Mouse (Mus musculus): ENCODE measurements at regions not wholly inside any gene's neighbourhood (a gene's known extent, or its start where the extent isn't known, plus 50 kb on each side); places are given as distances from the start of the nearest gene placed in this dataset.

DNA sequence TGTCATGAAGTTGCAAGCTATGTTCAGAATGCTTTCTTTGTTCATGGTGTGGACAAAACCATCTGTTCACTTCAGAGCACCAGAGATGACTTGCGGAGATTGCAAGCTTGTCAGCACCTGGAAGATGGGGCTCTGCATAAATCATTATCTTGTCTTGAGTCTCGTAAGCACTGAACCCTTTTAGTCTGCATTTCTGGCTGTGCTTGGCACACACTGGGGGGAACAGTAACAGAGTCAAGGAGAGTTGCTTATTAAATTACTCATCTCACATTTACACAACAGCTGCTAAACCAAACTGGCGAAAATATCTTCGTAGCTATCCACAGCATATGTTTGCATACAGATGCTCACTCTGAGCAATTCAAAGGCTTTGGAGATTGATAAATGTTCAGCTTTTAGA lies 51.0 kb upstream of the Ncam2 start:
- no peak overlapping the region for H3K4me3 ChIP-seq (replicated peaks in 1 of 3; ENCODE audit: low read depth in 2 of 3, low read length in 2 of 3, poor library complexity in 1 of 3)
- no peaks in the 10 kb centered on the region for H3K27me3 ChIP-seq (replicated peaks)
- dilution Hi-C loops (cut with MboI; ENCODE audit: extremely low pct_ligation_motif_present, extremely low pct_unique_long_range_greater_than_20kb, low sequenced_read_pairs), result no loop called here
- DNase-seq (ENCODE audit: extremely low read depth), result no peak
- no peak overlapping the region for H3K27ac ChIP-seq (ENCODE audit: insufficient read depth, low read depth)
- no peaks in the 10 kb centered on the region for H3K36me3 ChIP-seq (replicated peaks in 1 of 2; ENCODE audit: control insufficient read depth in 1 of 2, insufficient read depth in 1 of 2, low read length in 1 of 2)
- in situ Hi-C loops (cut with MboI; ENCODE audit: low pct_ligation_motif_present, low pct_unique_long_range_greater_than_20kb, low sequenced_read_pairs), result no loop called here
- TF ChIP-seq SMC3 (IDR thresholded peaks at IDR 0.05; ENCODE audit: low read depth, low read length) (no peak), E2F4 (IDR thresholded peaks at IDR 0.05; ENCODE audit: insufficient replicate concordance, low read depth, low read length) (no peak), PAX5 (IDR thresholded peaks at IDR 0.05; ENCODE audit: low read length) (no peak), TBP (conservative IDR thresholded peaks at IDR 0.05; ENCODE audit: low read depth, low read length) (no peak), CHD1 (IDR thresholded peaks at IDR 0.05; ENCODE audit: low read depth, low read length) (no peak), USF2 (conservative IDR thresholded peaks at IDR 0.05; ENCODE audit: low read depth, low read length) (no peak), MAX (IDR thresholded peaks at IDR 0.05; ENCODE audit: low read length) (no peak), ELF1 (IDR thresholded peaks at IDR 0.05; ENCODE audit: low read depth, low read length) (no peak), TCF12 (IDR thresholded peaks at IDR 0.05; ENCODE audit: low read depth, low read length) (no peak), ZKSCAN1 (IDR thresholded peaks at IDR 0.05; ENCODE audit: borderline replicate concordance, low read depth, low read length) (no peak), UBTF (IDR thresholded peaks at IDR 0.05; ENCODE audit: low read depth, low read length) (no peak), MAFK (IDR thresholded peaks at IDR 0.05; ENCODE audit: insufficient replicate concordance, low read length) (no peak)
- H3K4me1 ChIP-seq (ENCODE audit: control insufficient read depth in 1 of 2, insufficient read depth in 2 of 2), result no peaks in the 10 kb centered on the region
- H3K79me2 ChIP-seq (replicated peaks; ENCODE audit: control insufficient read depth, extremely low read depth, insufficient read depth, poor library complexity, severe bottlenecking), result no peaks in the 10 kb centered on the region
- no peak overlapping the region for H3K4me2 ChIP-seq (ENCODE audit: insufficient read depth, low read depth, poor library complexity, severe bottlenecking)
- no peak overlapping the region for H3K9ac ChIP-seq (ENCODE audit: insufficient read depth, low read depth)
- peaks cover 34% of the 10 kb centered on the region for H3K9me3 ChIP-seq (replicated peaks; ENCODE audit: low read length)
